Mouse (Mus musculus) adrenal gland, postnatal 25 days (tissue): ENCODE measurements at regions not wholly inside any gene's neighbourhood (a gene's known extent, or its start where the extent isn't known, plus 50 kb on each side); places are given as distances from the start of the nearest gene placed in this dataset.

Experiments used
- DNase-seq: peaks from one replicate; pipeline ENCODE4 v3.0.0; 2021; ENCODE audit warnings: mixed read lengths

GRCm38 (mm10) chr9:101807249-101807648 is 54.4 kb upstream of the 9630041A04Rik start:
- no peak for DNase-seq

GRCm38 (mm10) chr9:101796718-101797117 is 64.9 kb upstream of the 9630041A04Rik start:
- no peak for DNase-seq

GRCm38 (mm10) chr9:101796063-101796462 is 65.6 kb upstream of the 9630041A04Rik start:
- no peak for DNase-seq

- no peak for DNase-seq
These were observed 66.2 kb upstream of the 9630041A04Rik start for GRCm38 (mm10) chr9:101795436-101795835.

GRCm38 (mm10) chr9:101790936-101791335 is 70.7 kb upstream of the 9630041A04Rik start:
- DNase-seq, result no peak

GRCm38 (mm10) chr9:101740949-101741605 is 120.6 kb upstream of the 9630041A04Rik start:
- no peak for DNase-seq

GRCm38 (mm10) chr9:101739322-101739721 is 122.3 kb upstream of the 9630041A04Rik start:
- no peak for DNase-seq

- DNase-seq, result no peak
These were observed 127.4 kb upstream of the 9630041A04Rik start for GRCm38 (mm10) chr9:101734271-101734670.

GRCm38 (mm10) chr9:101733611-101734225 is 127.9 kb upstream of the 9630041A04Rik start:
- no peak for DNase-seq

GRCm38 (mm10) chr9:101730136-101730535 is 131.5 kb upstream of the 9630041A04Rik start:
- DNase-seq, result no peak

- no peak for DNase-seq
These were observed 143.7 kb upstream of the 9630041A04Rik start for GRCm38 (mm10) chr9:101717911-101718310.

- no peak for DNase-seq
These were observed 145.3 kb upstream of the 9630041A04Rik start for GRCm38 (mm10) chr9:101716326-101716725.

GRCm38 (mm10) chr9:101714805-101715204 is 146.8 kb upstream of the 9630041A04Rik start:
- DNase-seq, result no peak

GRCm38 (mm10) chr9:101710611-101711071 is 151.0 kb upstream of the 9630041A04Rik start:
- no peak for DNase-seq

- DNase-seq, result no peak
These were observed 161.3 kb upstream of the 9630041A04Rik start for GRCm38 (mm10) chr9:101700368-101700767.

- no peak for DNase-seq
These were observed 167.6 kb upstream of the 9630041A04Rik start for GRCm38 (mm10) chr9:101694054-101694453.

- no peak for DNase-seq
These were observed 170.3 kb upstream of the 9630041A04Rik start for GRCm38 (mm10) chr9:101691336-101691735.

- no peak for DNase-seq
These were observed 170.7 kb upstream of the 9630041A04Rik start for GRCm38 (mm10) chr9:101690916-101691315.

- no peak for DNase-seq
These were observed 171.2 kb upstream of the 9630041A04Rik start for GRCm38 (mm10) chr9:101690402-101690861.

- peak; percentile 85 for DNase-seq
These were observed 171.9 kb upstream of the 9630041A04Rik start for GRCm38 (mm10) chr9:101689532-101690401.

GRCm38 (mm10) chr9:101687226-101687625 is 174.4 kb upstream of the 9630041A04Rik start:
- no peak for DNase-seq

- no peak for DNase-seq
These were observed 184.1 kb upstream of the 9630041A04Rik start for GRCm38 (mm10) chr9:101677563-101677962.

GRCm38 (mm10) chr9:101670111-101670510 is 191.5 kb upstream of the 9630041A04Rik start:
- no peak for DNase-seq
